Mouse (Mus musculus): ENCODE measurements around the gene Npas3. TPM values are rescaled to one million over a fixed set of nuclear protein-coding genes. Genes with fewer than 3 reads are reported as not detected.

Gene Npas3
- polyA plus RNA-seq, 1 experiment = 0.18 TPM

DNA sequence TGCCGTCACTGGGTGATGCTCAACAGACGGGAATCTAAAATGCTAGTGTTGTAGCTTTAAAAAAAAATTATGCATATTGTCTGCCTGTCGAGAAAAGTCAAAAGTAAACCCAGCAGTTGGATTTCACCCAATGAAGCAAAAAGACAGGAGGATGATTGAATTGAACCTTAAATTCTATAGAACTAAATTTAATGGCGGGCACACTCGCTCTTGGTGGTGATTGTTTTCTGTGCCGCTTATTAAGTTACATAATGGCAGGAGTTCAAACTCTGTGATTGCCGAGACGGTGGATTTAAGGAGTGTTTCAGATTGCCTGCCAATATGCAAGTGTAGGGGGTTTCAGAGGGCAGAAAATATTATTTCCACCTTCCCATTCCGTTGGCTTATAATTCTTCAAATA, 82.9 kb downstream of the Npas3 start:
- Histone ChIP-seq H3K79me2 (ENCODE audit: control insufficient read depth, insufficient read depth) (no peaks in the 10 kb centered on the region), H3K4me2 (ENCODE audit: low read depth) (no peak overlapping the region), H3K27me3 (ENCODE audit: control insufficient read depth, insufficient read depth, insufficient read length) (no peaks in the 10 kb centered on the region), H3K4me3 (no peak overlapping the region), H3K36me3 (ENCODE audit: control insufficient read depth, insufficient read depth) (no peaks in the 10 kb centered on the region), H3ac (ENCODE audit: control insufficient read depth, insufficient read length) (no peak overlapping the region)
- TF ChIP-seq CEBPB (IDR thresholded peaks at IDR 0.05; ENCODE audit: insufficient read depth, poor library complexity, severe bottlenecking) (no peak), USF1 (IDR thresholded peaks at IDR 0.05; ENCODE audit: low read depth) (no peak), POLR2AphosphoS2 (IDR thresholded peaks at IDR 0.05; ENCODE audit: insufficient read length, low read depth) (no peak), REST (IDR thresholded peaks at IDR 0.05; ENCODE audit: insufficient read depth, insufficient read length) (no peak), MYOD1 (IDR thresholded peaks at IDR 0.05; ENCODE audit: control insufficient read depth in 1 of 3, insufficient read length in 2 of 3, low read depth in 2 of 3) (no peak), MYOG (IDR thresholded peaks at IDR 0.05; ENCODE audit: control insufficient read depth in 1 of 3, insufficient read depth in 1 of 3, insufficient read length in 2 of 3, low read depth in 2 of 3) (no peak), TCF12 (IDR thresholded peaks at IDR 0.05; ENCODE audit: insufficient read depth, poor library complexity, severe bottlenecking) (no peak), SRF (IDR thresholded peaks at IDR 0.05; ENCODE audit: control insufficient read depth, insufficient read length, low read depth) (no peak), POLR2A (IDR thresholded peaks at IDR 0.05; ENCODE audit: insufficient read length, low read depth) (no peak), TCF3 (IDR thresholded peaks at IDR 0.05; ENCODE audit: insufficient read length, low read depth) (no peak), E2F4 (IDR thresholded peaks at IDR 0.05; ENCODE audit: insufficient read depth) (no peak), MAX (IDR thresholded peaks at IDR 0.05; ENCODE audit: low read depth) (no peak)

DNA sequence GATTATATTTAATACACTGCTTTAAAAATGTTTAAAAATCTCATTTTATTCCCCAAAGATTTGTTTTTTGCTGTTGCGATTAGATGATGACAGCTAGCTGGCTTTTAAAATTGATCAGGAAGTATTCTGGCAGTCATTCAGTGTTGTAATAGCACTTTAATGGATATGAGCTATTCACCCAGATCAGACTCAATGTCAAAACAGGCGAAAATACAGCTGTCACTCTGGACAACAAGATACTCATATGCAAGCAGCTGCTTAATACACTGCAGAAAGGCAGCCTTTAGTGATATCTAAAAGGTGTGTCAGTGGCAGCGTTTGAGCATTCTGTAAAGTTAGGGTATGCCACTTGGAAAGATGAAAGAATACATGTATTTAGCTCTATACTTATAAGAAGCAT, 83.3 kb downstream of the Npas3 start:
- no peak for TF ChIP-seq REST (IDR thresholded peaks at IDR 0.05; ENCODE audit: insufficient read depth, insufficient read length)
- TF ChIP-seq MYOG (IDR thresholded peaks at IDR 0.05; ENCODE audit: control insufficient read depth in 1 of 3, insufficient read depth in 1 of 3, insufficient read length in 2 of 3, low read depth in 2 of 3) = peak in 1 of 3 experiments; percentile 5
- no peak for TF ChIP-seq MAX (IDR thresholded peaks at IDR 0.05; ENCODE audit: low read depth)
- peak in 1 of 3 experiments; percentile 3 for TF ChIP-seq MYOD1 (IDR thresholded peaks at IDR 0.05; ENCODE audit: control insufficient read depth in 1 of 3, insufficient read length in 2 of 3, low read depth in 2 of 3)
- TF ChIP-seq USF1 (IDR thresholded peaks at IDR 0.05; ENCODE audit: low read depth) = no peak
- Histone ChIP-seq H3K4me3 (no peak overlapping the region), H3K27me3 (ENCODE audit: control insufficient read depth, insufficient read depth, insufficient read length) (no peaks in the 10 kb centered on the region), H3K4me2 (ENCODE audit: low read depth) (no peak overlapping the region), H3ac (ENCODE audit: control insufficient read depth, insufficient read length) (no peak overlapping the region), H3K36me3 (ENCODE audit: control insufficient read depth, insufficient read depth) (no peaks in the 10 kb centered on the region), H3K79me2 (ENCODE audit: control insufficient read depth, insufficient read depth) (no peaks in the 10 kb centered on the region)

DNA sequence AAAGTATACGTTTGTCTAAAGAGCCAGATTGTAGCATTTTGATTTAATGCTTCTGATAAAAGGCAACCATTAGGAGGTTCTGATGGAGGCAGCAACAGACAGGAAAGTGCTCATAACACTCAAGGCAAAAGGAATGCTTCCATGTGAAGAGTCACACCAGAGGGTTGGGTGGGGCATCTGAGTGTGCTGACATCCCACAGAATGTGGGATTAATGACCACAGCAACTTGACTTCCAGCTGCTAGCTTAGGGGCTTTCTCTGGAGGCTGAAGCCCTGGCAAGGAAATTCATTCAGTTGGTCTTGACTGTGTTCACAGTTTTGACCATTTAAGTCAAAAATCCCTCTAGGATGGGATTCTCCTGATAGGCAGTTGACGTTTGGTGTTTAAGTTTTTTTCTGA, 84.8 kb downstream of the Npas3 start:
- Histone ChIP-seq H3K79me2 (ENCODE audit: control insufficient read depth, insufficient read depth) (no peaks in the 10 kb centered on the region), H3K27me3 (ENCODE audit: control insufficient read depth, insufficient read depth, insufficient read length) (no peaks in the 10 kb centered on the region), H3K36me3 (ENCODE audit: control insufficient read depth, insufficient read depth) (no peaks in the 10 kb centered on the region), H3ac (ENCODE audit: control insufficient read depth, insufficient read length) (no peak overlapping the region), H3K4me3 (no peak overlapping the region), H3K4me2 (ENCODE audit: low read depth) (no peak overlapping the region)
- peak in 1 of 3 experiments; percentile 71 for TF ChIP-seq MYOG (IDR thresholded peaks at IDR 0.05; ENCODE audit: control insufficient read depth in 1 of 3, insufficient read depth in 1 of 3, insufficient read length in 2 of 3, low read depth in 2 of 3)
- peak in 2 of 3 experiments; percentile 43 to 69 for TF ChIP-seq MYOD1 (IDR thresholded peaks at IDR 0.05; ENCODE audit: control insufficient read depth in 1 of 3, insufficient read length in 2 of 3, low read depth in 2 of 3)
- no peak for TF ChIP-seq POLR2AphosphoS2 (IDR thresholded peaks at IDR 0.05; ENCODE audit: insufficient read length, low read depth)

DNA sequence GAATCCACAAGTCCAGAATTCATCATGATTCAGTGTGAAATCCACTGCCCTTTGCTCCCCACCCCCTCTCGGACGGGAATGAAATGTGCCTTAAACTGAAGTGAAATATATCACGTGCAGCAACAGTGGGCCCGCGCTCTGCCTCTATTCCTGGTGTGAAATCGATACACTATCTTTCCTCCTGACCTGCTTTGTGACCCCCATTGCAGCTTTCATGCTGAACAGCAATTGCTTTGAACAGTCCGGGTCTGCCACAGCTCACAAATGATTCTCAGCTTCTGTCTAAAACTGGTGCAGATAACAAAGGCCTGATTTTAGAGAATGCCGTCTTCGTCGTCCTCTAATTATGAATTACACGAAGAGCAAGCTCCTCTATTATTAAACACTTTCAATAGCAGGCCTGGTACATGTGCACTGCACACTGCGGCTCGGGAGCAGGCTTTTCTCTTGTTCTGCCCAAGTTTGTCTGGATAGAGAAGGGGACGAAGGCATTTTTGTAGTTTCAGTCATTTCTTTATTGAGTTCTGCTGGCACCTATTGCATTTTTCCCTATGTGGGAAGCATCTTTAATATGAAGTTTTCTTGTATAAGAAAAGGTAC, 90.0 kb downstream of the Npas3 start:
- H3ac ChIP-seq (ENCODE audit: control insufficient read depth, insufficient read length) = no peak overlapping the region
- no peak overlapping the region for H3K4me2 ChIP-seq (ENCODE audit: low read depth)
- no peaks in the 10 kb centered on the region for H3K27me3 ChIP-seq (ENCODE audit: control insufficient read depth, insufficient read depth, insufficient read length)
- no peak overlapping the region for H3K4me3 ChIP-seq
- no peaks in the 10 kb centered on the region for H3K79me2 ChIP-seq (ENCODE audit: control insufficient read depth, insufficient read depth)
- H3K36me3 ChIP-seq (ENCODE audit: control insufficient read depth, insufficient read depth) = no peaks in the 10 kb centered on the region
- TF ChIP-seq MYOG (IDR thresholded peaks at IDR 0.05; ENCODE audit: control insufficient read depth in 1 of 3, insufficient read depth in 1 of 3, insufficient read length in 2 of 3, low read depth in 2 of 3) (no peak), E2F4 (IDR thresholded peaks at IDR 0.05; ENCODE audit: insufficient read depth) (no peak), POLR2AphosphoS2 (IDR thresholded peaks at IDR 0.05; ENCODE audit: insufficient read length, low read depth) (no peak), USF1 (IDR thresholded peaks at IDR 0.05; ENCODE audit: low read depth) (no peak), MYOD1 (IDR thresholded peaks at IDR 0.05; ENCODE audit: control insufficient read depth in 1 of 3, insufficient read length in 2 of 3, low read depth in 2 of 3) (no peak), CEBPB (IDR thresholded peaks at IDR 0.05; ENCODE audit: insufficient read depth, poor library complexity, severe bottlenecking) (no peak), TCF3 (IDR thresholded peaks at IDR 0.05; ENCODE audit: insufficient read length, low read depth) (no peak), MAX (IDR thresholded peaks at IDR 0.05; ENCODE audit: low read depth) (no peak), POLR2A (IDR thresholded peaks at IDR 0.05; ENCODE audit: insufficient read length, low read depth) (no peak), TCF12 (IDR thresholded peaks at IDR 0.05; ENCODE audit: insufficient read depth, poor library complexity, severe bottlenecking) (no peak), SRF (IDR thresholded peaks at IDR 0.05; ENCODE audit: control insufficient read depth, insufficient read length, low read depth) (no peak)

DNA sequence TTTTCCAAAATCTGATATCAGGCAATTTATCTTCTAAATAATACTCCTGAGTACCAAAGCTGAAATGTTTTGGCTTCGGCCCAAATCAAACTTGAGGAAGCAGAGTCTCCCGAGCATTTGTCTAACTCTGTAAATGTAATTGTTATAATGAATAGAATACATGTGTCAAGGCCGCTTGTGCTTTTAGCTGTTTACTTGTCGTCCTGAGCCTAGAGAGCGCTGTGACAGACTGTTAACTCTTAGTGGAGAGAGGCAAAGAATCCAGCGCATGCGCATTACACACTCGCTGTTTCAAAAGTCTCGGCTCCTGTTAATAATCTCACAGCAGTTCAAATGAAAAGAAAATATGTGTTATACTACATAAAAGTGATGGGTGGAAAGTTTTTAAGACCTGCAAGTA, 94.3 kb downstream of the Npas3 start:
- TF ChIP-seq MAX (IDR thresholded peaks at IDR 0.05; ENCODE audit: low read depth) (no peak), POLR2AphosphoS2 (IDR thresholded peaks at IDR 0.05; ENCODE audit: insufficient read length, low read depth) (no peak), MYOD1 (IDR thresholded peaks at IDR 0.05; ENCODE audit: control insufficient read depth in 1 of 3, insufficient read length in 2 of 3, low read depth in 2 of 3) (no peak), REST (IDR thresholded peaks at IDR 0.05; ENCODE audit: insufficient read depth, insufficient read length) (no peak), USF1 (IDR thresholded peaks at IDR 0.05; ENCODE audit: low read depth) (no peak), MYOG (IDR thresholded peaks at IDR 0.05; ENCODE audit: control insufficient read depth in 1 of 3, insufficient read depth in 1 of 3, insufficient read length in 2 of 3, low read depth in 2 of 3) (no peak), TCF12 (IDR thresholded peaks at IDR 0.05; ENCODE audit: insufficient read depth, poor library complexity, severe bottlenecking) (no peak), TCF3 (IDR thresholded peaks at IDR 0.05; ENCODE audit: insufficient read length, low read depth) (no peak), E2F4 (IDR thresholded peaks at IDR 0.05; ENCODE audit: insufficient read depth) (no peak)
- no peaks in the 10 kb centered on the region for H3K27me3 ChIP-seq (ENCODE audit: control insufficient read depth, insufficient read depth, insufficient read length)
- H3K4me3 ChIP-seq = no peak overlapping the region
- no peaks in the 10 kb centered on the region for H3K36me3 ChIP-seq (ENCODE audit: control insufficient read depth, insufficient read depth)
- H3K79me2 ChIP-seq (ENCODE audit: control insufficient read depth, insufficient read depth) = no peaks in the 10 kb centered on the region
- no peak overlapping the region for H3ac ChIP-seq (ENCODE audit: control insufficient read depth, insufficient read length)
- H3K4me2 ChIP-seq (ENCODE audit: low read depth) = no peak overlapping the region
